Mouse (Mus musculus): Measurements from ENCODE around the gene Gm38431. TPM values are rescaled to one million over a fixed set of nuclear protein-coding genes. Genes with fewer than 3 reads are reported as not detected.

Gm38431 gene
- polyA plus RNA-seq, 1 experiment from 2014 or later = 1.2 TPM

- 85% methylated on average over 12 of the region's 12 CpGs for WGBS
- H3K36me3 ChIP-seq (ENCODE audit: control insufficient read depth, insufficient read depth, low read length) = peaks cover 6% of the 10 kb centered on the region; the same call in 1 of the 2 replicates
- H3K4me3 ChIP-seq (ENCODE audit: low read depth, low read length) = no peak overlapping the region
- no peak overlapping the region for H3K4me2 ChIP-seq (ENCODE audit: low read depth, low read length)
- DNase-seq (ENCODE audit: low spot score) = peak; percentile 38
- H3K27ac ChIP-seq (replicated peaks; ENCODE audit: low read depth, low read length) = no peak overlapping the region
- ATAC-seq (ENCODE audit: low read depth) = no peak
- no peaks in the 10 kb centered on the region for H3K9me3 ChIP-seq (ENCODE audit: control insufficient read depth, low read length)
- no peaks in the 10 kb centered on the region for H3K27me3 ChIP-seq (replicated peaks; ENCODE audit: control insufficient read depth, insufficient read depth, low read length)
- H3K9ac ChIP-seq (ENCODE audit: low read depth, low read length) = no peak overlapping the region
- peaks cover 6% of the 10 kb centered on the region; the same call in 1 of the 2 replicates for H3K4me1 ChIP-seq (ENCODE audit: control insufficient read depth, insufficient read depth, low read length)
These were observed 40.4 kb upstream of the Gm38431 start for GRCm38 (mm10) chr9:21132102-21132775.

DNA sequence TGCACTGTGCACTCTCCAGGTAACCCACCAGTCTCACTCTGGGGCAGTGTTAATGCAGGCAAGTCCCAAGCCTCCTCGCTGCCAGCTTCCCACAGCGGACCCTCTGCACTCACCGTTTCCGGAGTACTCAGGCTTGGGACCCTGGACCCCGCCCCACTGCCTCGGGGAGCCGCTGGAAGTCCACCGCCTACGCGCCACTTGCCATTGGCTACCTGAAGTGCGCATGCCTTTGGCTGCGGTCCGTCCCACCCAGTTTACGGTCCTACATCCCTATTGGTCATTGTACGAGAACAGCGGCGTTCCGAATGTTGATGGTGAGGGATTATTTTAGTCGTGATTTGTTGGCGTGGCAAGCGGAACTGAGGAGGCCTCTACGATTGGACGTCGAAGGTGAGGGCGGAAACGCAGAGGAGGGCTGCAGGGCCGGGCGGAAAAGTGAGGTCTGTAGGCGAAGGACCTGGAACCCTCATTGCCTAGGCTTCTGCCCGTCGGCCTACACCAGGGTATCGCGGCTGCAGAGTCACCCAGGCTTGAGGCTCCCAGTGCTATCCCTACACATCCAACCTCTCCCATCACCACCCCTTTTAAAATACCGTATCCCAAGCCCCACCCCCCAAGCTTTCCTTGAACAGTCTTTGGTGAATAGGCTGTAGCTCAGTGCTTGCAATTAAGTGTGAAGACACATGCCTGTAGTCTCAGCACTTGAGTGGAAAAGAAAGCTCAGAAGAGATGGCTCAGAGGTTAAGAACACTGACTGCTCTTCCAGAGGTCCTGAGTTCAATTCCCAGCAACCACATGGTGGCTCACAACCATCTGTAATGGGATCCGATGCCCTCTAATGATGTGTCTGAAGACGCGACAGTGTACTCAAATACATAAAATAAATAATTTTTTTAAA lies 39.5 kb upstream of the Gm38431 start, which contains the start of gene Tyk2:
Gene Tyk2 (minus strand): TSS at position 185 of the 898 bp plus-strand sequence.
- peak; percentile 99 for DNase-seq (ENCODE audit: low spot score)
- no peaks in the 10 kb centered on the region for H3K9me3 ChIP-seq (ENCODE audit: control insufficient read depth, low read length)
- WGBS = 7% methylated on average over 34 of the region's 37 CpGs

DNA sequence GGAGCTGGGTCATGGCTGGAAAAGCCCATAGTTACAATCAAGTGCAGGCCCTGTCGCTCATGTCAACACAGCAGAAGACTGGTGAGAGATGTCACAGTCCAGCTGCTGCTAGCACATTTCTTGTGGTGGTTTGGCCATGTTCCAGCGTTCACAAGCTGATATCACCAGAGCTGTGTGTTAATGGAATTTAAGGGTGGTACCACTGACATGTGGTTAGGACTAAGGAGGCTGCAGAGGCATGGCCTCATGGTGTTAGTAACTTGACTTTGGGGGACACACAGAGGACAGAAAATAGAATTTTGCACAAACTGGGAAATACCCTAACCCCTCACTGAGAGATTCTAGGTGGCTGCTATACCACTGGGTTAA lies 34.4 kb upstream of the Gm38431 start:
- Histone ChIP-seq H3K27ac (replicated peaks; ENCODE audit: low read depth, low read length) (no peak overlapping the region), H3K36me3 (ENCODE audit: control insufficient read depth, insufficient read depth, low read length) (peaks cover 54% of the 10 kb centered on the region; the same call in 1 of the 2 replicates), H3K4me1 (ENCODE audit: control insufficient read depth, insufficient read depth, low read length) (peaks cover 6% of the 10 kb centered on the region; the same call in 1 of the 2 replicates), H3K4me2 (ENCODE audit: low read depth, low read length) (no peak overlapping the region), H3K27me3 (replicated peaks; ENCODE audit: control insufficient read depth, insufficient read depth, low read length) (no peaks in the 10 kb centered on the region), H3K9ac (ENCODE audit: low read depth, low read length) (no peak overlapping the region; the same call in 1 of the 2 replicates), H3K4me3 (ENCODE audit: low read depth, low read length) (no peak overlapping the region), H3K9me3 (ENCODE audit: control insufficient read depth, low read length) (no peaks in the 10 kb centered on the region)
- DNase-seq (ENCODE audit: low spot score) (peak; percentile 36), ATAC-seq (ENCODE audit: low read depth) (no peak)
- WGBS = 73% methylated on average over 2 of the region's 2 CpGs

More for the DNA sequence above, 39.5 kb upstream of the Gm38431 start, which contains the start of gene Tyk2:
- peaks cover 6% of the 10 kb centered on the region; the same call in 1 of the 2 replicates for H3K4me1 ChIP-seq (ENCODE audit: control insufficient read depth, insufficient read depth, low read length)
- H3K27ac ChIP-seq (replicated peaks; ENCODE audit: low read depth, low read length) = peak within 1 kb of the TSS; percentile 24; the same call in 1 of the 2 replicates
- H3K9ac ChIP-seq (ENCODE audit: low read depth, low read length) = peak within 1 kb of the TSS; percentile 63
- peak; percentile 98 for ATAC-seq (ENCODE audit: low read depth)
- no peaks in the 10 kb centered on the region for H3K27me3 ChIP-seq (replicated peaks; ENCODE audit: control insufficient read depth, insufficient read depth, low read length)
- peak within 1 kb of the TSS; percentile 72 for H3K4me2 ChIP-seq (ENCODE audit: low read depth, low read length)
- peak within 1 kb of the TSS; percentile 55 for H3K4me3 ChIP-seq (ENCODE audit: low read depth, low read length)
- peaks cover 13% of the 10 kb centered on the region; the same call in 1 of the 2 replicates for H3K36me3 ChIP-seq (ENCODE audit: control insufficient read depth, insufficient read depth, low read length)

- WGBS = 87% methylated on average over 9 of the region's 9 CpGs
- H3K4me2 ChIP-seq (ENCODE audit: low read depth, low read length) = no peak overlapping the region
- DNase-seq (ENCODE audit: low spot score) (no peak), ATAC-seq (ENCODE audit: low read depth) (no peak)
- no peaks in the 10 kb centered on the region for H3K27me3 ChIP-seq (replicated peaks; ENCODE audit: control insufficient read depth, insufficient read depth, low read length)
- H3K4me1 ChIP-seq (ENCODE audit: control insufficient read depth, insufficient read depth, low read length) = peaks cover 6% of the 10 kb centered on the region; the same call in 1 of the 2 replicates
- H3K9ac ChIP-seq (ENCODE audit: low read depth, low read length) = no peak overlapping the region
- H3K9me3 ChIP-seq (ENCODE audit: control insufficient read depth, low read length) = no peaks in the 10 kb centered on the region
- no peak overlapping the region for H3K27ac ChIP-seq (replicated peaks; ENCODE audit: low read depth, low read length)
- H3K4me3 ChIP-seq (ENCODE audit: low read depth, low read length) = no peak overlapping the region
- H3K36me3 ChIP-seq (ENCODE audit: control insufficient read depth, insufficient read depth, low read length) = peaks cover 57% of the 10 kb centered on the region; the same call in 1 of the 2 replicates
These were observed 33.9 kb upstream of the Gm38431 start for GRCm38 (mm10) chr9:21125502-21126258.

DNA sequence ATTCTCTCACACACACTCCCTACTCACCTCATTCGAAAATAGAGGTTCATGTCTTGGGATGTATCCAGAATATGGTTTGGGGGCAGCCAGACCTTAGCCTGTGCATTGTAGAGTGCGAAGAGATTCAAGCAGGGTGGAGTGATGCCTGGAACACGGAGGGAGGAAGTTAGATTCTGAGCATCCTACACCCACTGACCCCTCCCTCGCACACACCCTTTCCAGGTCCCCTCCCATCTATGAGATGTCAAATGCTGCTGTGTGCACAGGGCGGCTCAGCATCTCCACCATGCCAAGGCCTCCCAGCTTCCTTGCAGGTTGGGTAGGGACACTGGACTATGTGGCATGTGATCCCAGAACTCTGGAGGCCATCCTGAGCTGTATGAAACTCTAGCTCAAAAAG lies 33.0 kb upstream of the Gm38431 start:
- Histone ChIP-seq H3K4me2 (ENCODE audit: low read depth, low read length) (no peak overlapping the region), H3K4me1 (ENCODE audit: control insufficient read depth, insufficient read depth, low read length) (no peaks in the 10 kb centered on the region), H3K27ac (replicated peaks; ENCODE audit: low read depth, low read length) (no peak overlapping the region), H3K4me3 (ENCODE audit: low read depth, low read length) (no peak overlapping the region), H3K9ac (ENCODE audit: low read depth, low read length) (no peak overlapping the region), H3K36me3 (ENCODE audit: control insufficient read depth, insufficient read depth, low read length) (peaks cover 66% of the 10 kb centered on the region; the same call in 1 of the 2 replicates), H3K9me3 (ENCODE audit: control insufficient read depth, low read length) (no peaks in the 10 kb centered on the region), H3K27me3 (replicated peaks; ENCODE audit: control insufficient read depth, insufficient read depth, low read length) (no peaks in the 10 kb centered on the region)
- DNase-seq (ENCODE audit: low spot score) (no peak), ATAC-seq (ENCODE audit: low read depth) (no peak)
- WGBS = 77% methylated on average over 5 of the region's 5 CpGs

DNA sequence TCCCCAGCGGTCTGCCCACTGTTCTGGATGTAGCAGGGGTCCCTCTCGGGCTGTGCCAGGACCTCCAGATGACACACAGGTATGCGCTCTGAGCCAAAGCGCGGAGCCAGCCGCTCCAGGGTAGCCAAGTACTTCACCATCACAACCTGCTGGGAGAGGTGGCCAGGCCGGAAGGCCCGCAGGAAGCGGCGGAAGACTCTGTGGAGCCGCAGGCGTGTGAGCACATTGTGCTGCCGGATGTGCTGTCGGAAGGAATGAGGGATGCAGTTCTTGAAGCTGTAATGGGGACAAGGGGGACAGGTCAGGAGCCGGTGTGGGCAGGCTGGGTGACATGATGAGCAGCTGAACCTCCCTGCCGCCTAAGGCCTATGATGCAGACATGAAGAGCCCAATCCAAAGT lies 29.7 kb upstream of the Gm38431 start:
- Histone ChIP-seq H3K4me2 (ENCODE audit: low read depth, low read length) (no peak overlapping the region), H3K9me3 (ENCODE audit: control insufficient read depth, low read length) (no peaks in the 10 kb centered on the region), H3K36me3 (ENCODE audit: control insufficient read depth, insufficient read depth, low read length) (peaks cover 54% of the 10 kb centered on the region; the same call in 1 of the 2 replicates), H3K4me3 (ENCODE audit: low read depth, low read length) (no peak overlapping the region), H3K27me3 (replicated peaks; ENCODE audit: control insufficient read depth, insufficient read depth, low read length) (no peaks in the 10 kb centered on the region), H3K4me1 (ENCODE audit: control insufficient read depth, insufficient read depth, low read length) (no peaks in the 10 kb centered on the region), H3K9ac (ENCODE audit: low read depth, low read length) (no peak overlapping the region), H3K27ac (replicated peaks; ENCODE audit: low read depth, low read length) (no peak overlapping the region)
- WGBS = 94% methylated on average over 16 of the region's 16 CpGs
- DNase-seq (ENCODE audit: low spot score) (no peak), ATAC-seq (ENCODE audit: low read depth) (no peak)

DNA sequence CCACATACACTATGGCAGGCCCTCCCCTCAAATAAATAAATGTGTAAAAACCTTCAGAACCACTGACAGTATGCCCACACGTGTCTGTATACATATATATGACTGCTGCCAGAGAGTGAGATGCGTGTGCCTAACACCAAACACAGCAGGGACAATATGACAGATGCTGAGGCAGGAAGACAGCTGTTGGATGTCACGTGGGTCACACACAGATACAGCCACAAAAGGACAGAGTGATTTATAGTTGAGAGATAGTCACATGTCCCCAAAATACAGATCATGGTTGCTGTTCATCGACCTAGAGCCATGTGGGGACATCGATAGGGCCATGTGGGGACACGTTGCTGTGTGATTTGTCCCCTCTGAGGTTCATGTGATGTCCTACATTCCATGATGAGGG lies 25.3 kb upstream of the Gm38431 start:
- no peak overlapping the region for H3K9ac ChIP-seq (ENCODE audit: low read depth, low read length)
- no peak overlapping the region for H3K27ac ChIP-seq (replicated peaks; ENCODE audit: low read depth, low read length)
- no peaks in the 10 kb centered on the region for H3K27me3 ChIP-seq (replicated peaks; ENCODE audit: control insufficient read depth, insufficient read depth, low read length)
- H3K9me3 ChIP-seq (ENCODE audit: control insufficient read depth, low read length) = no peaks in the 10 kb centered on the region
- DNase-seq (ENCODE audit: low spot score) (no peak), ATAC-seq (ENCODE audit: low read depth) (no peak)
- 85% methylated on average over 6 of the region's 6 CpGs for WGBS
- H3K4me3 ChIP-seq (ENCODE audit: low read depth, low read length) = no peak overlapping the region
- no peak overlapping the region for H3K4me2 ChIP-seq (ENCODE audit: low read depth, low read length)
- H3K36me3 ChIP-seq (ENCODE audit: control insufficient read depth, insufficient read depth, low read length) = peaks cover 20% of the 10 kb centered on the region; the same call in 1 of the 2 replicates
- H3K4me1 ChIP-seq (ENCODE audit: control insufficient read depth, insufficient read depth, low read length) = no peaks in the 10 kb centered on the region

GRCm38 (mm10) chr9:21115105-21115504 lies 23.3 kb upstream of the Gm38431 start:
- Histone ChIP-seq H3K27ac (replicated peaks; ENCODE audit: low read depth, low read length) (no peak overlapping the region), H3K4me1 (ENCODE audit: control insufficient read depth, insufficient read depth, low read length) (no peaks in the 10 kb centered on the region), H3K9me3 (ENCODE audit: control insufficient read depth, low read length) (no peaks in the 10 kb centered on the region), H3K4me2 (ENCODE audit: low read depth, low read length) (no peak overlapping the region), H3K9ac (ENCODE audit: low read depth, low read length) (no peak overlapping the region), H3K4me3 (ENCODE audit: low read depth, low read length) (no peak overlapping the region), H3K36me3 (ENCODE audit: control insufficient read depth, insufficient read depth, low read length) (peaks cover 7% of the 10 kb centered on the region; the same call in 1 of the 2 replicates), H3K27me3 (replicated peaks; ENCODE audit: control insufficient read depth, insufficient read depth, low read length) (no peaks in the 10 kb centered on the region)
- DNase-seq (ENCODE audit: low spot score) = no peak
- no peak for ATAC-seq (ENCODE audit: low read depth)
- 97% methylated on average over 8 of the region's 8 CpGs for WGBS
